Mouse (Mus musculus) layer of hippocampus, adult 8-10 months (tissue): ENCODE results near the gene Stk24. TPM values are rescaled to one million over a fixed set of nuclear protein-coding genes. Genes with fewer than 3 reads are reported as not detected.
A peak's percentile ranks its signal among the peaks of the same experiment; 100 is the strongest.

Source experiments
- DNase-seq, 2 experiments: peaks; one replicate each; pipeline ENCODE4 v3.0.0; 2022; ENCODE audit warnings: low spot score in 2 of 2
- total RNA-seq, 4 experiments: library from RNA; stranded (reverse); gene quantifications; 2 replicates each; pipeline ENCODE4 v1.2.4; 2022

The Stk24 gene
- total RNA-seq, 4 experiments from 2014 or later, result 52.6 to 80.4 (median 63.4) TPM

- DNase-seq, result peak; percentile 42 to 49
Measured at GRCm38 (mm10) chr14:121379116-121379826, 540 bp downstream of the Stk24 start.

GRCm38 (mm10) chr14:121378243-121379115 is 1.3 kb downstream of the Stk24 start:
- peak; percentile 14 to 26 for DNase-seq

GRCm38 (mm10) chr14:121376566-121376965 is 3.2 kb downstream of the Stk24 start:
- no peak for DNase-seq

DNA sequence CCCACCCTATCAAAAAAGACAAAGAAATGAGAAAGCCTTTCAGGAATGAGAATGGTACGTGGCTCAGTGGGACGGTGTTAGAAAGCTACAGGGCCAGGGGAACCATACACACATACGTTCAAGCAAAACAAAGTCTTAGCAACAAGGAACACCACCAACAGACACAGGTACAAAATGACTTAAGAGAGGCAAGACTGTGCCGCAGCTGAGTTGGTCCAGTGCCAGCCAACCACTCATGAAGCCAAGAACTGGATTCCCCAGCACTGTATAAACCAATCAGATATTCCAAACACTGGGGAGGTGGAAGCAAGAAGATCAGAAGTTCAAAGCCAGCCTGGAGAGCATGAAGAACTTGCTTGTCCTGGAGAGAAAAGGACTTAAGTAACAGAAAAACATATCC is 5.9 kb downstream of the Stk24 start:
- DNase-seq, result no peak

DNA sequence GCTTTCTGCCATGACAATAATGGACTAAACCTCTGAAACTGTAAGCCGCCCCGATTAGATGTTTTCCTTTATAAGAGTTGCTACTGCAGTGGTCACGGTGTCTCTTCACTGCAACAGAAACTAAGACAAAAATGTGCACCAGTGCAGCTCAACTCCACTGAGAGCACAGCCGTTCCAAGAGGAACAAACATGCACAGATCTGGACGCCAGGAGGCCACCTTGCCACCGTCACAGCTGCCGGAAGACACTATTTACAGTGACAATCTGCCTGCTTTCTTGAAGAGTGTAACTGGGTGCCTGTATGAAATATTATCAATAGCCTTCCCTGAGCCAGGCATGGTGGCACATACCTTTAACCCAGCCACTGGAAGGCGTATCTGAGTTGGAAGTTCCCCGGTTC is 6.8 kb downstream of the Stk24 start:
- DNase-seq, result no peak

DNA sequence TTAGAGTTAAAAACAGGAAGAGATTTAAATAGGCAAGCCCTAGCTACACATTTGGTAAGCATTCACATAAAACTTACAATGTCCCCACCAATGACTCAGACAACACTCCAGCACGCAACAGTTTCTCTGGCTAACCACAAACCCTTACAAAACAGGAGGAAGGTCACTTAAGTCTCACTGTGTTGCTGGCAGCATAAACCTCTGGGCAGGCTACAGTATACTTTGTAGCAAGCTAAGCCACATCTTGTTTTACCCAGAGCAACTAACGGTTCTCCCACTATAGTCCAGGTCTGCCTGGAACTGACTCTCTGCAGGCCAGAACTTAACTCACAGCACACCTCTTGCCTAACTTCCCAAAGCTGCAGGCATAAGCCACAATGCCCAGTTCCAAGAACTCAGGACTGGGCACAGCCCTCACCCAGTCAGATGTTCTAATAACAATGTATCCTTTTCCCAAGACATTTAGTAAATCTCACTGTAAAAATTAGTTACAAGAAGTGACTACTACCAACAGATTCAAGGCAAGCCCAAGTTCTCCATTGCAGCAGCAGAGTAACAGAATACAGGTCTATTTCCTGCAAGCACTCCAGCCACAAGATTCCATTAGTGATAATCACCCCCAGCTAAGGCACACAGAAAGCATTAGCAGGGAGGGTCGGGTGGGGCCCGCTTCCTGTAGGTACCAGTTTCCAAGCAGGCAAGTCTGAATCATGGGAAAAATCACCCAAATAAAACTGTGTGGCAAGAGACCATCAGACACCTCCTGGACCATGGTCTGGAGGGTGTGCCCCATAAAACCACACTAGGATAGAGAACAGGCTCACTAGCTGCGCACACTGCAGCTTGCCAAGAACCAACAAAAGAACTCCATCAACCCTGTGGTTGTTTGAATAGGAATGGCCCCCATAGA is 7.6 kb downstream of the Stk24 start:
- DNase-seq, result no peak

GRCm38 (mm10) chr14:121369385-121369784 is 10.4 kb downstream of the Stk24 start:
- DNase-seq, result no peak

- no peak for DNase-seq
Measured at GRCm38 (mm10) chr14:121368108-121368705, 11.6 kb downstream of the Stk24 start.

GRCm38 (mm10) chr14:121365991-121366728 is 13.7 kb downstream of the Stk24 start:
- no peak for DNase-seq

DNA sequence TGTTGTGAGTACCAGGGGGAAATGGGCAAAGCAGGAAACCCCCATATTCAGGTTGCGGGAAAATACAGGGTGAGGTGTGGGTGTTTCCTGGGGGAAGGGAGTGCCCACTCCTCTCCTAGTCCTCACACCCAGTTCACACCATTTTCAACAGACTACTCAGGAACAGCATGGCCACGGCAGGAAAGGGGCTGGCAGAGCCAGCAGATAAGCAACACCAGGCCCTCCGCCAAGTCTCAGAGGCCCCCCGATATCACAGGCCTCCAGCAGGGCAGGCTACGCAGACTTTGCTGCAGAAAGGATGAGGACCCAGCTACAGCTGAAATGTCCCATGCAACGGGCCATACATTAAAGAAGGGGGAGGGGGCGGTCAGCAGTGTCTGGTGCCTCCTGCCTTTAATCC is 14.4 kb downstream of the Stk24 start:
- no peak for DNase-seq

DNA sequence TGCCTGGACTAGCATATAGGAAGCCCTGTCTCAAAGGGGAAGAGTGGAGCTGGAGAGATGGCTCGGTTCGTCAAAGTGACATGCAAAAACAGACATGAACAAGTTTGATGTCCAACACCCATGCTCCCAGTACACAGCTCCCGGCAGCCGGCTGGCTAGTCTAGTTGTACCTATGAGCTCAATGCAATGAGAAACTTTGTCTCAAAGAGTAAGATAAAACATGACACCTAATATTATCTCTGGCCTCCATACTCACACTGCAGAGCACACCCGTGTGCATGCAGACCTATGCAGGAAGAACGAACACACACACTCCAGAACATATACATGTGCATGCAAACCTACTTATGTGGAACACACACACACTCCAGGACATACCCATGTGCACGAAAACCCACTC is 15.5 kb downstream of the Stk24 start:
- no peak for DNase-seq

GRCm38 (mm10) chr14:121361319-121362114 is 18.3 kb downstream of the Stk24 start:
- DNase-seq, result no peak

DNA sequence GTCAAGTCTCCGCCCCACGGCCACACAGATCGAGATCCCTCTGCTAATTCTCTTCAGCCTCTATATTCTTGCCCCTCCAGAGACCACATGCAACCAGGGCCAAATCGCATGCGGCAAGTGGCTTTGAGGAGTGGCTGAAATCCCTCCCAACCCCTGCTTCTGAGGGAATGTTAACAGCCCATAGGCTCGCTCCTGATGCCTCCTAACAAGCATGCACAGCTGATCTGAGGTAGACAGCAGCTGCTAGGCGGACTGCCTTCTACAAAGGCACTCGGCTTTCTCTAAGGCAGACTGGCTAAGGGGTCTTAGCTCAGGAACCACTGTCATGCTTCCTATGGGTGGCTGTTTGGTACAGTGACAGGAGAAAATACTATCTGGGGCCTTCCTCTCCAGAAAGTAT is 20.0 kb downstream of the Stk24 start:
- DNase-seq, result no peak

DNA sequence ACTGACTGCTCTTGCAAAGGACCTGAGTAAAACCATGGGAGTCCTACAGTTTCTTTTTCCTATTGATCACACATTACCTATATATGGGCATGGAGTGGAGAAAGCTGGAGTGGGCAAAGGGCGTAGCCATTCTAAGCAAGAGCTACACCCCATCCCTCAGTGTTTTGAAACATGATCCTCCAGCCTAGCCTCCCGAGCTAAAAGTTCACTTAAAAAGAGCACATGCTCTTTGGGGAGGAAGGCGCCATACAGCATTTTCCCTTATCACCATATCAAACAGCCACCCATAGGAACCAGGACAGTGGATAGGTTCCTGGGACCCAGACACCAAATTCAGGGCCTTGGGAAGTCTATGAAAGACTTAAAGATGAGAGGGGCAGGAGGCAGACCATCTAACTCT is 20.8 kb downstream of the Stk24 start:
- no peak for DNase-seq

DNA sequence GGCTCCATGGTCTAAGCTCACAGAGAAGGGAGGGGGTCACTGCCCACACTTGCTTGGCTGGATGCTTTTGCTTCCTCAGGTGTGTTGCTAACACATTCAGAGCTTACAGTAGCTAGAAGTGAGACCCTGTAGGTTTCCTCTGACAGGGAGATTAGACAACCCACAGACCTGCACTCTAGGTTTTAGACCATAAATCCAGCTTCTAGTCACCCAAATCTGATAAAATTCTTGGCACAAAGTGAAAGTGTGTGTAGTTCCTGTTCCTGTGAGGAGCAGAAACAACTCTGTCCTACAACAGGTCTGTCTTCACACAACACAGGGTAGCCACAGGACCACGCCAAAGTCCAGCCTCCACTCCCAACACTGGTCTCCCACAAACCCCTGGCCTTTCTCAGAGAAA is 21.5 kb downstream of the Stk24 start:
- DNase-seq, result no peak

- DNase-seq, result no peak
Measured at GRCm38 (mm10) chr14:121356336-121356862, 23.4 kb downstream of the Stk24 start.

DNA sequence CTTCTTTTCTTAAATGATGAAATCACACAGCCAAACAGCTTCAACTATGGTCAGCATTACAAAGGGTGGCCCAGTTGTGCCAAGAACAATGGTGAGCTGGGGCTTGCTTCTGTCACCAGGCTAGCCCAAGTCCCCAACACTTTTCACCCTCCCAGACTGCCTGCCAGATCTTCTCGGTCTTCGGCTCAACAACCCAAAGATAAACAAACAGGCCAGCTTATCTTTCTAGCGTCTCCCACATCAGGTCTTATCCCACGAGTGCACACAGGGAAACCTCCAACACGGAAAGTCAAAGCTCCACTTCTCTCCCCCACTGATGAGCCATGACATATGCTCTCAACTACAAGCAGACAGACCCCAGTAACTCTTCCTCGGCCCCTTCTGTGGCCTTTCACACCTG is 24.1 kb downstream of the Stk24 start:
- no peak for DNase-seq

- no peak for DNase-seq
Measured at GRCm38 (mm10) chr14:121353648-121354377, 26.0 kb downstream of the Stk24 start.

DNA sequence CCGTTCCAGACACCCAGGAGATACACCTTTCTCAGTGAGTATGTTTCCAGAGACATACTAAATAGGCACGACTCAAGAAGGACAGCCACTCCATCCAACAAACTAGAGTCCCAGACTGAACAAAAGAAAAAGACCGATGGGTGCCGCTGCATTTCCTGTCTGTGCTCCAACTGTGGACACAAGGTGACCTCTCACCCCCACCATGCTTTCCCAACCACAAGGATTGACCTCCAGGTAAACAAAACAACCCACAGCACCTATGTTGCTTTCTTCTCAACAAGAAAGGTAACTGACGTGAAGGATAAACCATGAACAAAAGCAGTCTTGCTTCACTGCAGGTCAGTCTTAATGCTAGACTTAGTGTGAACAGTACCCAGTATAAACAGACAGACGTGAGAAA is 27.1 kb downstream of the Stk24 start:
- DNase-seq, result no peak
